Mouse (Mus musculus) embryonic facial prominence, embryonic 12.5 days (tissue): ENCODE measurements around the gene Hfe. TPM values are rescaled to one million over a fixed set of nuclear protein-coding genes. Genes with fewer than 3 reads are reported as not detected.

Source experiments
- ATAC-seq: fragments of 200-750 bp; cut with Nextera tagmentation; 2 replicates; pipeline ENCODE4 v1.8.0; 2017; ENCODE audit not compliant: insufficient number of reproducible peaks, insufficient read depth, low FRiP score, low TSS enrichment
- H3K27ac ChIP-seq: fragments of 300-500 bp; sonication (generic); 2 replicates; pipeline ENCODE4 v1.5.1; 2016; ENCODE audit warnings: mild to moderate bottlenecking
- H3K27me3 ChIP-seq: fragments of 300-500 bp; sonication (generic); 2 replicates; pipeline ENCODE4 v1.6.1; 2016; ENCODE audit warnings: mild to moderate bottlenecking, moderate library complexity
- H3K36me3 ChIP-seq: fragments of 300-500 bp; sonication (generic); 2 replicates; pipeline ENCODE4 v1.6.1; 2016; ENCODE audit warnings: mild to moderate bottlenecking
- H3K4me1 ChIP-seq: fragments of 300-500 bp; sonication (generic); 2 replicates; pipeline ENCODE4 v1.6.1; 2016
- H3K4me2 ChIP-seq: fragments of 300-500 bp; sonication (generic); replicated peaks from 2 replicates; pipeline ENCODE4 v1.6.1; 2016; ENCODE audit warnings: mild to moderate bottlenecking, moderate library complexity
- H3K4me3 ChIP-seq: fragments of 300-500 bp; sonication (generic); 2 replicates; pipeline ENCODE4 v1.5.1; 2016; ENCODE audit warnings: mild to moderate bottlenecking
- H3K9ac ChIP-seq: fragments of 300-500 bp; sonication (generic); 2 replicates; pipeline ENCODE4 v1.6.1; 2016; ENCODE audit warnings: mild to moderate bottlenecking, moderate library complexity
- H3K9me3 ChIP-seq: fragments of 300-500 bp; sonication (generic); 2 replicates; pipeline ENCODE4 v1.6.1; 2016; ENCODE audit warnings: mild to moderate bottlenecking, moderate library complexity
- WGBS: fragments of 180-500 bp; shearing (Covaris S2); methylation state at CpG from one replicate; pipeline ENCODE4 v1.1.7; 2016; 5-methylcytosine and 5-hydroxymethylcytosine counted together
- polyA plus RNA-seq: library from polyadenylated mRNA; unstranded; fragments of >200 nt; fragmentation: Nextera tagmentation; extraction: Ambion mirVana; gene quantifications from 2 replicates; pipeline ENCODE4 v1.2.1, GENCODE M21; 2016

Hfe gene
- polyA plus RNA-seq, 1 experiment from 2014 or later = 3.5 TPM

DNA sequence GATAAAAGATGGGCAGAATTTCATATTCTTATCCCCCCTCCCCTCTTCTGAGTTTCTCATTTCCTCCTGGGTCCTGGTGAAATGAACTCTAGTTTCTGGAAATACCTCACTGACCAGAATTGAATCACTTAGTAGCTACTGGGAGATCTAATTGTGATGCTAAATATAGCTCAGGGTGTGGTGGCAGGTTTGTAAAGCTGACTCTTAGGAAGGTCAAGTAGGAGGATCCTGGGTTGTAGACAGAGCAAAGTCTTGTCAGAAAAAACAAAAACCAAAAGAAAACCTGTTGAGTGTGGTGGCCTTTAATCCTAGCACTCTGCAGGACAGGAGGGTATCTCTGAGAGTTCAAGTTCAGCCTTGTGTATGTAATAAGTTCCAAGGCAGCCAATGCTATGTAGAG is 31.4 kb upstream of the Hfe start:
- H3K9me3 ChIP-seq = no peaks in the 10 kb centered on the region
- H3K27me3 ChIP-seq = no peaks in the 10 kb centered on the region
- H3K4me2 ChIP-seq = no peak overlapping the region
- H3K4me1 ChIP-seq = peaks cover 13% of the 10 kb centered on the region; the same call in 1 of the 2 replicates
- no peak overlapping the region for H3K4me3 ChIP-seq
- ATAC-seq = no peak
- no peak overlapping the region for H3K9ac ChIP-seq
- 0 out of 2 replicates have a peak overlapping the region, but pooled peaks have one; percentile 46 for H3K27ac ChIP-seq
- no peaks in the 10 kb centered on the region for H3K36me3 ChIP-seq

DNA sequence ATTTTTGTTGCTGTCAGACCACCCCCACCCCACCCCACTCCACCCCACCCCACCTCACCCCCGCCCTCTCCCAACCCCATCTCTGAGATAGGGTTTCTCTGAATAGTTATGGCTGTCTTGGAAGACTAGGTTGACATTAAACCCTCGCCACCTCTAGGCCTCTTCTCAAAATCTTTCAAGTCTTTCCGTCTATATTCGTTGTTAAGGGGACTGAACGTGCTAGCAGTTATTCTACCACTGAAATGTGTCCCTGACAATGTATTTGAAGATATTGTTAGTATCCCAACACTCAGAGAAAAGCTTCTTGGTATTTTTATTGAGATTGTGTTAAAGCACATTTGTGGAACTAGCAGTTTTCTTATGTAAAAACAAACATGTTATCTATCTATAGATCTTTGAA is 30.3 kb upstream of the Hfe start:
- no peak for ATAC-seq
- Histone ChIP-seq H3K4me2 (peak overlapping the region; percentile 92), H3K36me3 (no peaks in the 10 kb centered on the region), H3K9ac (peak overlapping the region; percentile 83), H3K27ac (peak overlapping the region; percentile 99), H3K4me1 (peaks cover 13% of the 10 kb centered on the region; the same call in 1 of the 2 replicates), H3K4me3 (peak overlapping the region; percentile 62), H3K27me3 (no peaks in the 10 kb centered on the region), H3K9me3 (no peaks in the 10 kb centered on the region)
- 52% methylated on average over 5 of the region's 5 CpGs for WGBS

DNA sequence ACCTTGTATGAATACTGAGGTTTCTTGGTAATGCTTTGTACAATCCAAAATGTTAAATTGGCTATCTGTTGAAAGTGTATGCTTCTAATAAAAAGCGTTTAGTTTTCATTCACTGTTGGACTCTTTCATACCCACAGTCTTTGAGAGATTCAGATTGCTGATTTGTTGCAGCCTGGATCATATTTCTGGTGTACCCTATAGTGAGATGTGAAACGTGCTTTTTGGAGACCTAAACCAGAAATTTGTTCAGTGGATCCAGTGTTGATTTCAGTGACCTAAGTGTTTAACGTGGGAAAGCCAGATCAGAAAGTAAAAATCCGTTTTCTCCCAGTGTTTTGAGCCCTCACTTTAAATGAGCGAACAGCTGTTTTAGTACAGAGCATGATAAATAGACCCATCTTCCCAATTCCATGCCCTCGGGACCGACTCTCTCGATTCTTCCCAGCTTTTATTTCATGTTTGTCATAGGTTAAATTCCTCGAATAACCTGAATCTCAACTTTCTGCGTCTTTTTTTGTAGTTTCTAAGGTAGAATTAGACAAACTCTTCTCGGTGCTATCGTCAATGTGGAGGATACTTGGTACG is 29.7 kb upstream of the Hfe start:
- peaks cover 13% of the 10 kb centered on the region; the same call in 1 of the 2 replicates for H3K4me1 ChIP-seq
- H3K4me3 ChIP-seq = peak overlapping the region; percentile 62
- H3K4me2 ChIP-seq = peak overlapping the region; percentile 92
- WGBS = 28% methylated on average over 13 of the region's 13 CpGs
- H3K27me3 ChIP-seq = no peaks in the 10 kb centered on the region
- H3K9ac ChIP-seq = peak overlapping the region; percentile 83
- H3K9me3 ChIP-seq = no peaks in the 10 kb centered on the region
- H3K36me3 ChIP-seq = no peaks in the 10 kb centered on the region
- ATAC-seq = no peak
- peak overlapping the region; percentile 99 for H3K27ac ChIP-seq

DNA sequence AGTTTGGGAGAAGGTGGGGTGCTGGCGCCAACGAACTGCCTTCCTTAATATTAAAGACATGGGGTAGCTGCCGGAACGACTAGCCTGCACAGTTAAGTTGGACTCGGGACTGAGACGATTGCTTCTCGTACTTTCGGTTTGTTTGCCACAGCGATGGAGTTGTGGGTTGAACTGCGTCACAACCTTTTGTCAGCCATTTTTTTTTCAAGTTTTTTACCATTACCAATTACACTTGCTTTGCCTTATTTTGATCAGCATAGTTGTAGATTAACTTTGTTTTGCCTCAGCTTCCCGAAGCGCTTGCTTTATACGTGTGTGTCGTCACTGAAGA is 29.2 kb upstream of the Hfe start:
- Histone ChIP-seq H3K4me1 (peaks cover 13% of the 10 kb centered on the region; the same call in 1 of the 2 replicates), H3K27ac (peak overlapping the region; percentile 99), H3K4me3 (peak overlapping the region; percentile 62), H3K36me3 (no peaks in the 10 kb centered on the region), H3K9me3 (no peaks in the 10 kb centered on the region), H3K4me2 (peak overlapping the region; percentile 92), H3K27me3 (no peaks in the 10 kb centered on the region), H3K9ac (peak overlapping the region; percentile 83)
- WGBS = 1% methylated on average over 14 of the region's 14 CpGs
- ATAC-seq = no peak

DNA sequence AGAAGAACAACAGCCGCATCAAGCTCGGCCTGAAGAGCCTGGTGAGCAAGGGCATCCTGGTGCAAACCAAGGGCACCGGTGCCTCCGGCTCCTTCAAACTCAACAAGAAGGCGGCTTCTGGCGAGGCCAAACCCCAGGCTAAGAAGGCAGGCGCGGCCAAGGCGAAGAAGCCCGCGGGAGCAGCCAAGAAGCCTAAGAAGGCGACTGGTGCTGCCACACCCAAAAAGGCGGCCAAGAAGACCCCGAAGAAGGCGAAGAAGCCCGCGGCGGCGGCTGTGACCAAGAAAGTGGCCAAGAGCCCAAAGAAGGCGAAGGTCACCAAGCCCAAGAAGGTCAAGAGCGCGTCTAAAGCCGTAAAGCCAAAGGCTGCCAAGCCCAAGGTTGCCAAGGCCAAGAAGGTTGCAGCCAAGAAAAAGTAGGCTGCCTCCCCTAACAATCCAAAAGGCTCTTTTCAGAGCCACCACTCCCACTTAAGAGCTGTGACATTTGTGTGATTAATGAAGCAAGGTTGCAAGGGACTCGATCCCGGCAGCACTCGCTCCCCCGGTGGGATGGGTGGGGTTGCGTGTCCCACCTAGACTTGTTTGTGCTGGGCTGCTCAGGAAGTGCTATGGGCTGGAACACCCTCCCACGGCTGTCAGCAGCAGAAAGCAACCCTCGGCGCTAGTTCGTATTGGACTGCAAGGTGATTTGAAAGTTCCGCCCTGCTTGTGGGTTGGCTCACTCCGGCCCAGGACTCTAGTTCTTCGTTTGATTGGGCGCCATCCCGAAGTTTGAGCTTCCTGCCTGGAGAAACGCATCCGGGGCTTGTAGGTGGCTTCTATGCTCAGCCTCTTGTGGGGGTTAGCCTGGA is 28.6 kb upstream of the Hfe start:
- H3K36me3 ChIP-seq = no peaks in the 10 kb centered on the region
- H3K4me3 ChIP-seq = peak overlapping the region; percentile 62
- H3K9me3 ChIP-seq = no peaks in the 10 kb centered on the region
- H3K4me2 ChIP-seq = peak overlapping the region; percentile 92
- H3K9ac ChIP-seq = peak overlapping the region; percentile 83
- no peaks in the 10 kb centered on the region for H3K27me3 ChIP-seq
- H3K4me1 ChIP-seq = peaks cover 9% of the 10 kb centered on the region; the same call in 1 of the 2 replicates
- ATAC-seq = peak; percentile 90
- peak overlapping the region; percentile 99 for H3K27ac ChIP-seq
- WGBS = under 1% methylated on average over 39 of the region's 39 CpGs

DNA sequence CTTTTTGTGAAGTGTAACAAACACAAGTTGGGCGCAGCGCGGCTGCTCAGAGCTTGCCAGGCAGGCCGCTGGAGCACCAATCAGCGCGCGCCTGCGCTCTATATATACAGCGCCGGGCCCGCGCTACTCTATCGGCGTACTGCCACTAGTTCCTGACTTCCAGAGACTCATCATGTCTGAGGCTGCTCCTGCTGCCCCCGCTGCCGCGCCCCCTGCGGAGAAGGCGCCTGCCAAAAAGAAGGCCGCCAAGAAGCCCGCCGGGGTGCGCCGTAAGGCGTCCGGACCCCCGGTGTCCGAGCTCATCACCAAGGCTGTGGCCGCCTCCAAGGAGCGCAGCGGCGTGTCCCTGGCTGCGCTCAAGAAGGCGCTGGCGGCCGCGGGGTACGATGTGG is 28.0 kb upstream of the Hfe start, which contains the start of gene Hist1h1c:
TSS of gene Hist1h1c (plus strand) at position 132 of the 392 bp plus-strand sequence.
- peak within 1 kb of the TSS; percentile 99 for H3K27ac ChIP-seq
- no peaks in the 10 kb centered on the region for H3K27me3 ChIP-seq
- H3K4me2 ChIP-seq = peak within 1 kb of the TSS; percentile 92
- WGBS = under 1% methylated on average over 38 of the region's 38 CpGs
- H3K9ac ChIP-seq = peak within 1 kb of the TSS; percentile 83
- peaks cover 8% of the 10 kb centered on the region; the same call in 1 of the 2 replicates for H3K4me1 ChIP-seq
- peak within 1 kb of the TSS; percentile 62 for H3K4me3 ChIP-seq
- H3K36me3 ChIP-seq = no peaks in the 10 kb centered on the region
- ATAC-seq = peak; percentile 92
- no peaks in the 10 kb centered on the region for H3K9me3 ChIP-seq

DNA sequence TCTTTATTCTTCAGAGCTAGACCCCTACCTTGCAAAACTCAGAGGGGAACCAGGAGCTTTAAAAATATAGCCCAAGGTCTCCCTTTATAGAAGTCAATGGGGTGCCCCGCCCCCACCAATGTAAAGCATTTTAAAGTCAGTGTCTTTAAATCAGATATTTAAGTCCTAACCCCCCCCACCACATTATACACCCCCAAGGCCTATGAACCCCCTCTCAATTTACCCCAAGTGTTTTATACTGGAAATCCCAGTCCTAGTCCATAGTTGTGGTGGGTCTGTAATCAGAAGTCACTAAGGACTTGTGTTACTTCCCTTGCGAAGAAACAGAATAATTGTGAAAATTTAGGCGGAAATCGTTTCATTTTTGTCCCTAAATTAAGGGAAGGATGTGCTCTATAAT is 27.4 kb upstream of the Hfe start:
- H3K9me3 ChIP-seq = no peaks in the 10 kb centered on the region
- peak overlapping the region; percentile 62; the same call in 1 of the 2 replicates for H3K4me3 ChIP-seq
- H3K4me1 ChIP-seq = peaks cover 8% of the 10 kb centered on the region; the same call in 1 of the 2 replicates
- H3K27me3 ChIP-seq = no peaks in the 10 kb centered on the region
- WGBS = 26% methylated on average over 4 of the region's 4 CpGs
- peak overlapping the region; percentile 83 for H3K9ac ChIP-seq
- H3K4me2 ChIP-seq = peak overlapping the region; percentile 92
- ATAC-seq = no peak
- peak overlapping the region; percentile 99 for H3K27ac ChIP-seq
- H3K36me3 ChIP-seq = no peaks in the 10 kb centered on the region

DNA sequence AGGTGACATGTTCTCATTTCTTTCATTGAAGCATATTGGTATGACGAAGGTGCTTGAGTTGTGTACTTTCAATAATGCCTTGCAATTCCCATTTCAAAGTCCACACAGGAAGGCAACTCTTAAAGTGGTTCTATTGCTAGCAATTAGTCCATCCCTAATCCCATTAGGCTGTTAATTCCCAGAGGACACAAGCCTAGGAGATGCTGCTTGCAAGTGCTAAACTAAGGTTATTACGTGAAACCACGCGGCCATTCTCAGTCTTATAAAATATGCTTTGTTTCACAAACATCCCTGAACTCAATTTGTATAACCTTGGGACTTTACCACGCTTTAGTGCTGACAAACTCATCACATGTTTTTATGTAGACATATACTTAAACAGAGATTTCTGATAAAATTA is 26.4 kb upstream of the Hfe start:
- Histone ChIP-seq H3K4me1 (peaks cover 8% of the 10 kb centered on the region; the same call in 1 of the 2 replicates), H3K4me3 (no peak overlapping the region), H3K9me3 (no peaks in the 10 kb centered on the region), H3K27me3 (no peaks in the 10 kb centered on the region), H3K4me2 (no peak overlapping the region), H3K36me3 (no peaks in the 10 kb centered on the region), H3K9ac (no peak overlapping the region), H3K27ac (no peak overlapping the region)
- WGBS = 81% methylated on average over 5 of the region's 5 CpGs
- no peak for ATAC-seq

DNA sequence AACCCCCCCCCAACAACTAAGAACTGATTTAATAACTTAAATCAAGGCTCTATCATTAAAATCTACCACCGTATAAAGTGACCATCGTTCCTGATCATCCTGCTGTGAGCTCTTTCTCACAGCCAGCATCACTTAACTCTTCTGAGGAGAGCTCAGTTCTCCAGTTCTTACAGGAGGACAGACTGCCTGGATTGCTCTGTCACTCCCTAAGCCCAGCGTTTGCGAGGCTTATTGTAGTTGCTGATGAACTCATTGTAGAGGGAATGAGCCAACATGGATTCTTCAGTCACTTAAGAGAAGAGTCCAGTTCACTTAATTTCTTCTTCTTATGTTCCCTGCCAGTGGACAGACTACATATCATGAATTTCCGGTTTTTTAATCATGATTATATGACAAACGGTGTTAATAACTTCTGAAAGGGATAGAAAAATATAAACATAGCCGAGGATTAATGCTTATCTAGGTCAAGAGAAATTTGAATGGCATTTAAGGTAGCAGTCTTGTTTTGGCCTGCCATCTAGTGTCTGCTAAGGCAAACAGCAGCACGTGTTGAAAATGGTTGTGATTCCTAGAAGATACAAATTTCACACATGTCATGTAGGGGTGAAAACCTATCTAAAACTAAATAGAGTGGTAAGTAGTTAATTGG is 21.6 kb upstream of the Hfe start:
- H3K27me3 ChIP-seq = no peaks in the 10 kb centered on the region
- H3K9ac ChIP-seq = no peak overlapping the region
- no peak for ATAC-seq
- H3K4me3 ChIP-seq = no peak overlapping the region
- no peaks in the 10 kb centered on the region for H3K4me1 ChIP-seq
- WGBS = 24% methylated on average over 8 of the region's 8 CpGs
- no peaks in the 10 kb centered on the region for H3K9me3 ChIP-seq
- H3K36me3 ChIP-seq = no peaks in the 10 kb centered on the region
- no peak overlapping the region for H3K27ac ChIP-seq
- H3K4me2 ChIP-seq = no peak overlapping the region

DNA sequence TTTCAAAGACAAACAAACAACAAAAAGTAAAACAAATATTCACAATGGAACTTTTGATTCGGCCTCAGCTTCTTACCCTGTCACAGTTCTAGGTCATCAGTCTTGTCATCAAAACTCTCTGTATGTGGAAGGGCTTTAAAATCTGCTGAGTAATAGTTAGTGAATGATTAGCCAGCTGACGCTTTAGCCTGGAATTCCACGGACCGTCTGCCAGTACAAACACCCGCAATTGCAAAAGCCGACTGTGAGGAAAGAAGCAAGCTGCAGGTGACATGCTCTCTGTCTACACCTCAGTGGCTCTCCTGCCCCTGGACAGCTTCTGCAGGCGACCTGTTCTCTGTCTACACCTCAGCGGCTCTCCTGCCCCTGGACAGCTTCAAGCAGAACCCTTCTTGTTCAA is 19.8 kb upstream of the Hfe start:
- H3K4me3 ChIP-seq = no peak overlapping the region
- no peaks in the 10 kb centered on the region for H3K4me1 ChIP-seq
- WGBS = 43% methylated on average over 8 of the region's 8 CpGs
- H3K4me2 ChIP-seq = no peak overlapping the region
- no peak for ATAC-seq
- no peaks in the 10 kb centered on the region for H3K9me3 ChIP-seq
- no peak overlapping the region for H3K27ac ChIP-seq
- H3K9ac ChIP-seq = no peak overlapping the region
- H3K27me3 ChIP-seq = no peaks in the 10 kb centered on the region
- no peaks in the 10 kb centered on the region for H3K36me3 ChIP-seq

DNA sequence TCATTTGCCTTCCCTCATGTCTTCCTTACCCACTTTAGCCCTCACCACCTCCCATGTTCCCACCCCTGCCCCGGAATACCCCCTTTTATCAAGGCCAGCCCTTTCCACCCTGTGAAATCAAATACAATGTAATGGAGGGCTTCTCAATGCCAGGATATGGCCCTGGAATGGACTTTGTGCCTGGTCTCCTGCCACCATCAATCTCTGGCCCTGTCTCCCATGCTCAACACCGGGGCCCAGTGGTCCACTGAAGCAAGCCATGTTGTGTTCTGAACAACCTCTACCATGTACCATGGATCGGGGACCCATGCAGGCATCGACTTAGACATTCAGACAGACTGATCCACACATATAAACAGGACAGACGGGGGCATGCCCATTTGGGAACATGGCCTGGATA is 19.1 kb upstream of the Hfe start:
- Histone ChIP-seq H3K9me3 (no peaks in the 10 kb centered on the region), H3K4me1 (no peaks in the 10 kb centered on the region), H3K36me3 (no peaks in the 10 kb centered on the region), H3K9ac (no peak overlapping the region), H3K4me2 (no peak overlapping the region), H3K27me3 (no peaks in the 10 kb centered on the region), H3K4me3 (no peak overlapping the region), H3K27ac (no peak overlapping the region)
- no peak for ATAC-seq
- 87% methylated on average over 5 of the region's 5 CpGs for WGBS

DNA sequence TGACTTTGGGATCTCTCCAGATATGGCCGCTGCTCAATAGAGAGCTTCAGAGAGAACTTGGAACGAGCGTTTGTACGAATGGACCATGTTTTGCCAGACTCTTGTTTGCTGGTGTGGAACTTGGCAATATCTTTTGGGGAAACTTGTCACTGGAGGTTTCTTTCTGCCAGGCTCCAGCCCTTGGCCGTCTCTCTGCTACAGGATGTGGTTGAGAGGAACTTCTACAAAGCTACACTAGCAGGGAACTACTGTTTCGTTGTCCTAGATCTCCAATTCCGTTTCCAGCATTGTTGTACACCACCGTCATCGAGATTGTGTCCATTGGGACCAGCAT is 18.5 kb upstream of the Hfe start:
- no peak overlapping the region for H3K4me3 ChIP-seq
- no peaks in the 10 kb centered on the region for H3K36me3 ChIP-seq
- no peak for ATAC-seq
- H3K9ac ChIP-seq = no peak overlapping the region
- H3K4me1 ChIP-seq = no peaks in the 10 kb centered on the region
- no peak overlapping the region for H3K4me2 ChIP-seq
- WGBS = 93% methylated on average over 9 of the region's 9 CpGs
- H3K9me3 ChIP-seq = no peaks in the 10 kb centered on the region
- no peak overlapping the region for H3K27ac ChIP-seq
- no peaks in the 10 kb centered on the region for H3K27me3 ChIP-seq
